Mouse (Mus musculus) small intestine, adult 2 months (tissue): Measurements from ENCODE around the gene Olfr638.

ENCODE experiments used
- CTCF ChIP-seq: fragments of 200-500 bp; IDR thresholded peaks from 2 replicates; pipeline ENCODE4 v1.5.1; 2012; ENCODE audit warnings: low read depth, mild to moderate bottlenecking, control low read depth, inconsistent platforms, low read length, moderate library complexity, mixed read lengths; ENCODE audit not compliant: insufficient replicate concordance, insufficient read length; ENCODE audit errors: extremely low read depth
- POLR2A ChIP-seq: fragments of 200-500 bp; IDR thresholded peaks from 2 replicates; pipeline ENCODE4 v1.6.1; 2012; ENCODE audit warnings: low read depth, mild to moderate bottlenecking, control low read depth, inconsistent platforms, low read length, moderate library complexity

DNA sequence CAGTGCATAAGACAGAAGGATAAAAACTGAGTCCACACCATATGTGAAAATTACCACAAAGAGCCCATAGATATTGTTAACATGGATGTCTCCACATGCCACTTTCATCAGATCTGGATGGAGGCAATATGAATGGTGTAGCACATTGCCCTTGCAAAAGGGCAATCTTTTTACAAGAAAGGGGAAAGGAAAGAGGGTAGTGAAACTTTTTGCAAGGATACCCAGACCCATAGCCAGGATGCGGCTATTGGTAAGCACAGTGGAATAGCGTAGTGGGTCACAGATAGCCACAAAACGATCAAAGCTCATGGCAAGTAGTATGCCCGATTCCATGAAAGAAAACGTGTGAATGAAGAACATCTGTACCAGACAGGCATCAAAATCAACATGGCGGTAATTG is 23.1 kb downstream of the Olfr638 start:
- TF ChIP-seq CTCF (no peak), POLR2A (no peak)
